Mouse (Mus musculus) megakaryocyte, embryonic 14.5 days (primary cell): ENCODE measurements around the gene Lpin1. TPM values are rescaled to one million over a fixed set of nuclear protein-coding genes. Genes with fewer than 3 reads are reported as not detected.

Experiments used
- H3K27me3 ChIP-seq: replicated peaks from 2 replicates; pipeline ENCODE3; 2012; ENCODE audit warnings: inconsistent platforms
- H3K36me3 ChIP-seq: replicated peaks from 2 replicates; pipeline ENCODE3; 2012; ENCODE audit warnings: low read length, inconsistent platforms, mixed read lengths
- H3K4me1 ChIP-seq: 2 replicates; pipeline ENCODE4 v1.6.1; 2012; ENCODE audit warnings: inconsistent platforms
- H3K4me3 ChIP-seq: replicated peaks from 2 replicates; pipeline ENCODE3; 2012; ENCODE audit warnings: moderate library complexity, mild to moderate bottlenecking, inconsistent platforms
- H3K9me3 ChIP-seq: 2 replicates; pipeline ENCODE4 v1.6.1; 2012; ENCODE audit warnings: inconsistent platforms
- FLI1 ChIP-seq: IDR thresholded peaks from 2 replicates; pipeline ENCODE4 v1.6.1; 2012; ENCODE audit warnings: low read length, inconsistent platforms, mixed read lengths
- GATA1 ChIP-seq: IDR thresholded peaks from 3 replicates; pipeline ENCODE4 v1.6.1; 2012; ENCODE audit warnings: mixed read lengths, low read length, inconsistent platforms, borderline replicate concordance
- polyA plus RNA-seq: library from polyadenylated mRNA; stranded (reverse); fragments of >175 nt; gene quantifications from 2 replicates; pipeline ENCODE4 v1.2.3, GENCODE M21; 2012; ENCODE audit warnings: low replicate concordance; ENCODE audit not compliant: insufficient read depth

Gene Lpin1
- 2.6 and 8.1 TPM in 2 replicates for polyA plus RNA-seq

DNA sequence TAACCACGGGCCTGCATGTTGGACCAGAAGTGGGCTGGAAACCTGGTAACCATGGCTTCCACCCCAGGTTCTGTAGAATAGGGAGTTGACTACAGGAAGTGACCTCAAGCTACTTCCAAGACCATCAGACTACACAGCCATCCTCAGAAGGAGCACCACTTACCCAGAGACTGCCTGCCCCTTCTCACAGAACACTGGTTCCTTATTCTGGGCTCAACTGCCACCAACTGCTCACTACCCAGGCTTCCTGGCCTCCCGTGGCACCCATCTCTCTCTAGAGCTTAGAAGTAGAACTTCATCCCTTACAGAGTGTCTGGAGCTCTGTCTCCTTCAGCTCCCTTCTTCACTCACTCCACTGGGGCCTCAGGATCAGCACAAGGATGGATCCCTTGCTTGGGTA lies at the start of gene Lpin1:
Gene Lpin1 (minus strand): TSS at position 31 of the 400 bp plus-strand sequence.
- TF ChIP-seq GATA1 (no peak), FLI1 (no peak)
- Histone ChIP-seq H3K4me3 (no peak within 1 kb of the TSS), H3K4me1 (no peaks in the 10 kb centered on the region), H3K36me3 (no peaks in the 10 kb centered on the region), H3K27me3 (peaks cover 53% of the 10 kb centered on the region), H3K9me3 (peaks cover 9% of the 10 kb centered on the region)

DNA sequence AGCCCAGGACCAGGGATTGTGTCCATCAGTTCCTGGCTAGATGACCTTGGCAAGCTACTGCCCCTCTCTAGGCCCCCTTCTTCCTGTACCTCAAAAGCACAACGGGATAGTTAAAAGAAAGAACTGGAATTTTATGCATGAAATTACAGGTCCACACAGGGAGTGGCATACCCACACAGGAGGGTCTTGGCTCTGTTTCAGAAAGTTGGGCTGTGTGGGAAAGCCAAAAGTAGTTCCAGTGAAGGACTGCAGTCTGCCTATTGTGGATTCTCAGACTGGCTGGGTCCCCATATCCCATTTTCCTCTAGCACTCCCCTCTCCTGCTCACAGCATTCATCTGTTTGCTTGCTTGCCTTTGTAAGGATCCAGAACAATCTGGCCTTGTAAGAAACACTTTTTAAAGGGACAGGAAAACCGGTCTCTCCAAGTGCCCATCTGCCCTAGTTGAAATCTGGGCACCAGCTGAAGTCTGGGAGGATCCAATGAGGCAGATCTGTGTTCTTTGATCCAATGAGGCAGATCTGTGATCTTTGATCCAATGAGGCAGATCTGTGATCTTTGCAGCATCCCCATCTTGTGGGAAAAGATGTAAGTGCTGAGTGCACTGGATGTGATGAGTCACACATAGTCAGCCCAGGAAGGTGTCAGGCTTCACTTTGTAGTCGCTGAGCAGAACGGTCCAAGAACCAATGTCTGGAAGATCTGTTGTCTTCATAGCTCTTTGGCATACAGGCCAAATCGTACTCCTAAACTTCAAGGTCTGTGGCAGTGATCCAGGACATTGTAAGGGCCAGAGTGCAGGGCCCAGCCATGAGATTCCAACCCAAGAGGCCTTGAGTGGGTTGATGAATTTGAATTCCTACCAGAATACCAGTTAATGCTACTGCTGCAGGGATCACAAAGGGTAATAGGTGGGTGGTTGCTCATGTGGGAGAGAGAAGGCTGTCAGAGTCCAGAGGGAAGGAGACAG lies 46.4 kb upstream of the Lpin1 start:
- TF ChIP-seq GATA1 (no peak), FLI1 (no peak)
- peaks cover 49% of the 10 kb centered on the region for H3K27me3 ChIP-seq
- no peak overlapping the region for H3K4me3 ChIP-seq
- H3K9me3 ChIP-seq: peaks cover 6% of the 10 kb centered on the region
- H3K36me3 ChIP-seq: no peaks in the 10 kb centered on the region
- H3K4me1 ChIP-seq: peaks cover 7% of the 10 kb centered on the region; the same call in 1 of the 2 replicates

DNA sequence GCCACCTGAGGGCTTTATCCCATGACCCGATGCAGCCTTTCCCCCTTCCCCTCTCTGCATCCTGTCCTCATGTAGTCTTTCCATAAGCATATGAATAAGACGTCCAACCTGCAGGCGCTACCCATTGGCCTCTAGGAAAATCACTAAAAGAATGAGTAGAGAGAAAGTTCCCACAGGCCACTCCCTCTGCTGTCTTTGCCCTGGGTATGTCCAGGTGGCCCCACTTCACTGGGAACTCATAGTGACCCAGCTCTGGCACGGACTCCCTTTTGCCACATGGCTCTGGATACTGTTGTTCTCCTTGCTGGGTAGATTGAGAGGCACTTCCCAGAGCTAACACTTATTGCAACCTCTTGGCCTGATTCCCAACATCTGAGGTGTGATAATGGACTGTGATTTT lies 44.8 kb upstream of the Lpin1 start:
- TF ChIP-seq FLI1 (no peak), GATA1 (no peak)
- Histone ChIP-seq H3K4me3 (no peak overlapping the region), H3K27me3 (peaks cover 52% of the 10 kb centered on the region), H3K36me3 (no peaks in the 10 kb centered on the region), H3K9me3 (peaks cover 6% of the 10 kb centered on the region), H3K4me1 (peaks cover 7% of the 10 kb centered on the region; the same call in 1 of the 2 replicates)

DNA sequence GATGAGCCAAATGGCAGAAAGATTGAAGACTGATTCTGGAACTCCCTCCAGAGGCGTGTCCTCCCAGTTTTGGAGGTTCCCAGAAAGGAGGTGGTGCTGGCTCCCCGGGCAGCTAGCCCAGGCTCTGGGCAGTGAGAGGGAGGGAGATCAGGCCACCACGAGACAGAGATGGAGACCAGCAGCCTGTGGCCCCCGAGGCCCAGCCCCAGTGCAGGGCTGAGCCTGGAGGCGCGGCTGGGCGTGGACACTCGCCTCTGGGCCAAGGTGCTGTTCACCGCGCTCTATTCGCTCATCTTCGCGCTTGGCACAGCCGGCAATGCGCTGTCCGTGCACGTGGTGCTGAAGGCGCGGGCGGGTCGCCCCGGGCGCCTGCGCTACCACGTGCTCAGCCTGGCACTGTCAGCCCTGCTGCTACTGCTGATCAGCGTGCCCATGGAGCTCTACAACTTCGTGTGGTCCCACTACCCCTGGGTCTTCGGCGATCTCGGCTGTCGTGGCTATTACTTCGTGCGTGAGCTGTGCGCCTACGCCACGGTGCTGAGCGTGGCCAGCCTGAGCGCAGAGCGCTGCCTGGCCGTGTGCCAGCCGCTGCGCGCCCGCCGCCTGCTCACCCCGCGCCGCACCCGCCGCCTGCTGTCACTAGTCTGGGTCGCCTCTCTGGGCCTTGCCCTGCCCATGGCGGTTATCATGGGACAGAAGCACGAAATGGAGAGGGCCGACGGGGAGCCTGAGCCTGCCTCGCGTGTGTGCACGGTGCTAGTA lies 42.7 kb upstream of the Lpin1 start, which contains the start of gene Ntsr2:
Gene Ntsr2 (plus strand): TSS at position 51 of the 762 bp plus-strand sequence.
- Histone ChIP-seq H3K27me3 (peaks cover 53% of the 10 kb centered on the region), H3K4me3 (peak within 1 kb of the TSS; percentile 70), H3K9me3 (peaks cover 6% of the 10 kb centered on the region), H3K4me1 (peaks cover 7% of the 10 kb centered on the region; the same call in 1 of the 2 replicates), H3K36me3 (no peaks in the 10 kb centered on the region)
- TF ChIP-seq GATA1: no peak

DNA sequence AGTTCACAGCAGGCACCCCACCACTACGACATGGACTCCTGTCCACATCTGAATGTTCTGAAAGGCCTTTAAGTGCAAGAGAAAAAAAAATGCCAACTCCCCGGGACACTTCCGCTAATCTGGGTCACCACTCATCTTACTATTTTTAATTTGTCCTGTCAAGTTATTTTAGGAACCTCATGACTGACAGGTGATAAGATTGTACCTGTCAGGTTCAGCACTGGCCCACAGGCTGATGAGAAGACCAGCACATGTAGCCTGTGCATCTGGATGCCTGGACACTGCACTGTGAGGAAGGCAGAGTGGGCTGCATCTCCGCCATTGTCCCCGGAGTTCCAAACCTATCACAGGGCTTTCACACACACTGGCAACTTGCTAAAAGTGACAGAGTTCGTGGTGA lies 39.1 kb upstream of the Lpin1 start:
- H3K9me3 ChIP-seq: peaks cover 6% of the 10 kb centered on the region
- H3K27me3 ChIP-seq: peaks cover 55% of the 10 kb centered on the region
- peaks cover 7% of the 10 kb centered on the region; the same call in 1 of the 2 replicates for H3K4me1 ChIP-seq
- TF ChIP-seq GATA1 (no peak), FLI1 (no peak)
- H3K36me3 ChIP-seq: no peaks in the 10 kb centered on the region
- no peak overlapping the region for H3K4me3 ChIP-seq

DNA sequence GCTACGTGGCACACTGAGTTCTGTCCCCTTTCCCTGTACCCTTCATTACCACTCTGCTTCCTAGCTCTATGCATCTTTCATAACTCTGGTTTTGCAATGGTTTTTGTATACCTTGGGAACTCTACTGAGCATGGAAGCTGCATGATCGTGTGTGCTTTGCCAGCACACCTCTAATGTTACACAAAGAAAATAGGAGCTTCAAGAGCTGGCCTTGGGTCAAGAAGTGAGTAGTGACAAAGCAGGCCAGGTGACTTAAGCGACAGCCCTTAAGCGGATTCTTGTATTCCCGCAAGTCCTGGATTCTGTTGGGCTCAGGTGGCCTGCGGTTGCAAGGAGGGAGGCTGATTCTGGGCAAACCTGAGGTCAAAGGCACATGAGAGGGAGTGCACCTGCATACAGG lies 37.5 kb upstream of the Lpin1 start:
- Histone ChIP-seq H3K9me3 (peaks cover 1% of the 10 kb centered on the region), H3K27me3 (peaks cover 47% of the 10 kb centered on the region), H3K4me1 (peaks cover under 1% of the 10 kb centered on the region; the same call in 1 of the 2 replicates), H3K4me3 (no peak overlapping the region), H3K36me3 (no peaks in the 10 kb centered on the region)
- TF ChIP-seq FLI1: no peak

DNA sequence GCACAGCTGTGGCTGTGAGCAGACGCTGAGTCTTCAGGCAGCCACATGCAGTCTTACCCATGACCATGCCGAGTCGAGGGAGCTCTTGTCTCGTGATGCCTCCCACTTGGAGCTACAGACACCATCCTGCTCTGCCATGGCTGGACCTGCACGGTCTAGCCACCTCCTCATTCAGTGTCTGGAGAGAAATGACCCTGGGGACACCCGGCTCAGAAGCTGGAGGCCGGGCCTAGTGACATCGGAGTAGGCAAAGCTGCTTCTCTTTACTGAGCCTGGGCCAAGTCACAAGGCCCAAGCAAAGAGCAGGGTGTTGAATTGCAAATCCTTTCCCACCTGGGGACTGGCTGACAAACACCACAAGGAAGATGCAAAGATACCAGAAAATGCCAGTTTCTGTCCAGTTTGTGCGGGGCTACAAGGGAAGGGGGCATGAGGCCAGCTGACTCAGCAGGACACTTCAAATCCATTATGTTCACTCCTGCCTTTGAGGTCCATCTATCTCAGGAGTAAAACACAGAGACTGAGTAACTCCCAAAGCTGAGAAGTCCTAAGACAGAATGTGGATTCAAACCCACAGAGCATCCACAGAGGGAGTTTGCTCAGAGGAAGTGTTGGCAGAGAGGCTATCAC lies 36.1 kb upstream of the Lpin1 start:
- H3K4me3 ChIP-seq: no peak overlapping the region
- no peak for TF ChIP-seq GATA1
- TF ChIP-seq FLI1: no peak
- no peaks in the 10 kb centered on the region for H3K9me3 ChIP-seq
- no peaks in the 10 kb centered on the region for H3K36me3 ChIP-seq
- peaks cover 38% of the 10 kb centered on the region for H3K27me3 ChIP-seq
- H3K4me1 ChIP-seq: no peaks in the 10 kb centered on the region

DNA sequence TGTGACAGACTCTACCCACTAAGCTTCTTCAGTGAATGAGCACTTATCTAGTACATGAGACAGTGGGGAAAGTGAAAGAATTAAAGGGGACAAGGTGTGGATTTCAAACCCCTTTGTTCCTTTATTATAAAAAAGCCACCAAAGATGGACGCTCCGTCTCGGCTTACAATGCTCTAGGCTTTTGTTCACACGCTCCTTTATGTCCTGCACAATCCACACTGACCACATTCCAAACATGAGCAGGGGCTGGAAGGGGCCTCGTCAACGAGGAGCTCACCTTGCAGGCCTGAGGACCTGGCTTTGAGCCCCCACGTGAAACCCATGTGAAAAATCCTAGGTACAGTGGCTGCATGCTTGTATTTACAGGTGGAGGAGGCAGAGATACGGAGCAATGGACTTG lies 33.9 kb upstream of the Lpin1 start:
- no peaks in the 10 kb centered on the region for H3K9me3 ChIP-seq
- no peaks in the 10 kb centered on the region for H3K4me1 ChIP-seq
- no peak overlapping the region for H3K4me3 ChIP-seq
- no peaks in the 10 kb centered on the region for H3K36me3 ChIP-seq
- peaks cover 31% of the 10 kb centered on the region for H3K27me3 ChIP-seq
- TF ChIP-seq FLI1: no peak
- no peak for TF ChIP-seq GATA1

DNA sequence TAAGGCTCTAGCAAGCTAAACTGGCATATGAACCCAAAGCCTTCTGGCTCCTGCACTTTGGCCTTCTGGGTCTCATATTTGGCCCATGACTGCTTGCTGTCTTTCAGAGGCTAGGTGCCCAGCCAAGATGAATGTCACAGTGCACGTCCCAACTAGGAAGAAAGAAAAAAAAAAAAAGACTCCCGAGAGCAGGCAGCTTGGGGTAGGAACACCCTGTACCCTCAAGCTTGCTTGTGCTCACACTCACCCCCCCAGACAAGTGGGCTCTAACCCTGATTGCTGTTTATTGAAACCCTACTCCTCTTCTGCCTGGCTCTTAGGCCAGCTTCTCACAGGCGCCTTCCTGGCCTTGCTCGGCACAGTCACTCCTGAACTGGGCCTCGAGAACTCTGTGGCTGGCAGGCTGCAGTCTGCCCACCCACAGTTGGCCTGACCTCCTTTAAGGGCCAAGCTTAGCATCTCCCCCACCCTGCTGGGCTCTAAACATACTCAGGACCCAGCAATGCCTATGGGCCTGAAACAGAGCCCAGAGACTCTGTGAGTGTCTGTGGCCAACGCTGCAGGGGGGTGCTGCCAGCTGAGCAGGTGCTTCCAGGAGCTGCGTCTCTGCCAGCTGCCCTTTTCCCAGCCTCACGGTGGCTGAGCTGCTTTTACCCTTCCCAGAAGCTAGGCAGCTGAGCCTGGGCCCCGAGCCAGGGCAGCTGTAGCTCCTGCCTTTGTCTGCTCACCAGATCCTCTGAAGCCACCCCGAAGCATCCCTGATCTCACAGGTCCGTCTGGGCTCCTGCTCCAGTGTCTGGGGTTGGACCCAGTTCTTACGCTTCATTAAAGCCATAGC lies 33.0 kb upstream of the Lpin1 start:
- Histone ChIP-seq H3K27me3 (peaks cover 31% of the 10 kb centered on the region), H3K9me3 (no peaks in the 10 kb centered on the region), H3K36me3 (no peaks in the 10 kb centered on the region), H3K4me3 (no peak overlapping the region), H3K4me1 (no peaks in the 10 kb centered on the region)
- TF ChIP-seq GATA1: no peak
- TF ChIP-seq FLI1: no peak
